Mouse (Mus musculus): Measurements from ENCODE around the gene Vcp.

Gene Vcp

DNA sequence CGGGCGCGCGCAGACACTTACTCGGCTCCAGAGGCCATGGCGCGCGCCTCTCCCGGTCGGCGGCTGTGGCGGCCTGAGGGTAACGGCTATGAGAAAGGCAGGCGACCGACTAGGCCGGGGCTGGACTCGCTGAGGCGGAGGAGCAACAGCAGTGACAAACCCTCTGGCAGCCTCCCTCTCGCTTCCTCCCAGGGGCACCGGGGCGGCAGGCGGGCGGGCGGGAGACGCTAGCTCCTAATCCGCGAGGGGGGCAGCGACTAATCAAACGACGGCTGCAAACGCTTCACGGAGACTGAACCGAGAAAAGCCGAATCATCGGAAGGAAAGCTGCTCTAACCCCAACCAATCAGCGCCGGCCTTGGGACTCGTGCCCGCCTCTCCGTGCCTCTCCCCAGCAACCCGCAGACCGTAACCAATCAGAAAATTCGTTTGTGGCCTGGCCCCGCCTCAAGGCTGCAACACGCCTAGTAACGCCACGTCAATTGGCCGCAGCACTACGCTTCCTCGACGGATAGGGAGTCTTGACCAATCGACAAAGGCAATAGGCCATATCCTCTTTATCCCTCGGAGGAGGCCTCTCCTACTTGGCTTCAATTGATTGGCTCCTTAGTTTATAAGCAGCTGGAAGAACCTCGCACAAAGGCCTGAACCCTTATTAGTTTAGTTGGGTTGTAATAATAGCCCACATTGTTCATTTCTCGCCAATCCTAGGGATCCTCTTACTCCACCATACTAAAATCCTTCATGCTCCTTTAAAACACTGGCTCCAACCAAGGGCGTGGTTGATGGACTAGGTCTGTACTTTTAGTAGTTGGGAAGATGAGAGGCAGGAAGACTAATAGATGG lies at the start of gene Vcp:
Gene Vcp, minus strand, starts transcription at position 367 of the 846 bp plus-strand sequence.
- DNase-seq (ENCODE audit: low read depth), result peak; percentile 97

DNA sequence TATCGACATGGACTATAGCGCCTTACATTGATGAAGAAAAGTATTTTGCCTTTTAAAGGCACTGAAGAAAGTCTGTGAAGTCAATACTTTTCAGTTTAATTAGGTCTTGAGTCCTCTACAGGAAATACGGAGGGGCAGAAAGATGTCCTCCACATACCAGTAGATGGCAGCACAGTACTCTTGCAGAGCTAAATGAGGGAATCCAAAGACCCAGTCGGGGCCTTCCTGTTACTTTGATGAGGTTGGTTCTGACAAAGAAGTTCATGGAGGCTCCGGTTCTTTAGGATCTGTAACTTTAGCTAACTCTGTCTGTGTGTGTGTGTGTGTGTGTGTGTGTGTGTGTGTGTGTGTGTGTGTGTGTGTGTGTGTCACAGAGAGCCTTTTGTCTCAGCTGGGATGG lies 46.9 kb upstream of the Vcp start:
- DNase-seq (ENCODE audit: low read depth), result no peak

DNA sequence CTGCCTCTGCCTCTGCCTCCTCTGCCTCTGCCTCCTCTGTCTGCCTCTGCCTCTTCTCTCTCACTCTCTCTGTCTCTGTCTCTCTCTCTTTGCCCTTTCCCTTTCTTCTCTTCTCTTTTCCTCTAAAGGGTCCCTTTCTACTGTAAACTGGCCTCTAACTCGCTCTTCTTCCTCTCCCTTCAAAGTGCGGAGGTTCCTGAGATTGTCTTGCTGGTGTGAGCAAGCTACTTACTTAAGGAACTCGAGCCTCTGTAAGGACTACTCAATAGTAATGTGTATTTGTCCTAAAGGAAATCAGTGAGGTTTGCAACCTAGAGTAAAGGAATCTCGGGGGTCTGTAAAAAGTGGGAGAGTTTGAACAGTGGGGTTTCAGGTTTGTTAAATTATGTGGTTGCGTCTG lies 46.3 kb upstream of the Vcp start:
- DNase-seq (ENCODE audit: low read depth), result no peak

DNA sequence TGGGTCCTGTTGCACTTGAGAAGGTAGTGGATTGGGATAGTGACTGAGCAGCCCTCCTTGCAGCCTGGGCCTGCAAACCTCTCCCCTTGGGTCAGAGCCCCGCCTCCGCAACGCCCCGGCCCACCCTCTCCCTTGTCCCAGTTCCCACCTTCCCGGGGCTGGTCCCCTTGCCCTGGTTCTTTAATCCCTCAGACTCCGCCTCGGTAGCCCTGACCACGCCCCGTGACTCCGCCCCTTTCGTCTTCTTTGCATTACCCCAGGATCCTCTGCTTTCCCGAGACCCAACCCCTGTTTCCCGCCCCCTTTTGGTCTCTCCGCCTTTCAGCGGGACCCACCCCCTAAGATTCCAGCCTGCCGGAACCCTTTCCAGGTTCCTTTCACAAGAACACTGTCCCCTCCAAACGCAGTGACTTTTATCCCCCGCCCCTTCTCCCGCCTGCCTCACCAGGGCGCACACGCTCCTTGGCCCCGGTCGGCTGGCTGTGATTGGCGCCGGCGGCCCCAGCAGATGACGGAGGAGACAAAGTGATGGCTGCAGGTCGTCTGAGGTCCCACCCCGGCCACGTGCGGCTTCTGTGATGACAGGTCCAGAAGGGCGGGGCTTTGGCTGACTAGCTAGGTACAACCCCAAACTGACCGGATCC lies 45.5 kb upstream of the Vcp start, which contains the start of gene Fam214b:
Gene Fam214b, minus strand, starts transcription at position 562 of the 644 bp plus-strand sequence.
- peak; percentile 93 for DNase-seq (ENCODE audit: low read depth)

DNA sequence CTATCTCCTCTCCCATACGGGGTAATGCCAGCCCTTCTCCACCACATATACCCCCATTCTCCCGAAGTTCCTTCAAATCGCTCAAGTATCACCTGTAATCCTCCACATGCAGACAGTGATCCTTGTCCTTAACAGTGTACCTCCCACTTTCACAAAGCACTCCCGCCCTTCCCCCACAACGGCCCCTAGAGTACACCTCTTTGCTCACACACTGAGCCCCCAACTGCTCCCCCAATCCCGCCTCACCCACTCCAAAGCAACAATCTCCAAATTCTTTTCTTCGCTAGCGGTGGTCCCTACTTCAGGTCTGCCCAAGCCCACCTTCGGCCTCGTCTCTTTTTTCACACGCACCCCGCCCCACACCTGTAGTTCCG lies 45.0 kb upstream of the Vcp start:
- no peak for DNase-seq (ENCODE audit: low read depth)

DNA sequence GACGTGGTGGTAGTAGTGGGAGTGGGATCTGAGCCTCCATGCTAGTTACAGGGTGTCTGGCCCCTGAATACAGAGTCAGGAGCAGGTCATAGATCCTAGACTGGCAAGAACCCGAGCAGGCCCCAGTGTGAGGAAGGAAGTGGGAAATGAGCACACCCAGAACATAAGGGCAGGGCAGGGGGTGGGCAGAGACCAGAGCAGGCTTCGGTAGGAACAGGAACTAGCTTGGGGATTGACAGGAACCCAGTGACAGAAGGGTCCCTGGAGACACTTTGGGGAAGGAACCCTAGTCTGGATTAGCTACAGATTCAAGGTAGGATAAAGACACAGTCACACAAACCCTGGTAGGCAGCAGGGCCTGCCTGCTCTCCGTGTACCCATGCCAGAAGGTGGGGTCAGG lies 44.4 kb upstream of the Vcp start:
- DNase-seq (ENCODE audit: low read depth), result no peak

DNA sequence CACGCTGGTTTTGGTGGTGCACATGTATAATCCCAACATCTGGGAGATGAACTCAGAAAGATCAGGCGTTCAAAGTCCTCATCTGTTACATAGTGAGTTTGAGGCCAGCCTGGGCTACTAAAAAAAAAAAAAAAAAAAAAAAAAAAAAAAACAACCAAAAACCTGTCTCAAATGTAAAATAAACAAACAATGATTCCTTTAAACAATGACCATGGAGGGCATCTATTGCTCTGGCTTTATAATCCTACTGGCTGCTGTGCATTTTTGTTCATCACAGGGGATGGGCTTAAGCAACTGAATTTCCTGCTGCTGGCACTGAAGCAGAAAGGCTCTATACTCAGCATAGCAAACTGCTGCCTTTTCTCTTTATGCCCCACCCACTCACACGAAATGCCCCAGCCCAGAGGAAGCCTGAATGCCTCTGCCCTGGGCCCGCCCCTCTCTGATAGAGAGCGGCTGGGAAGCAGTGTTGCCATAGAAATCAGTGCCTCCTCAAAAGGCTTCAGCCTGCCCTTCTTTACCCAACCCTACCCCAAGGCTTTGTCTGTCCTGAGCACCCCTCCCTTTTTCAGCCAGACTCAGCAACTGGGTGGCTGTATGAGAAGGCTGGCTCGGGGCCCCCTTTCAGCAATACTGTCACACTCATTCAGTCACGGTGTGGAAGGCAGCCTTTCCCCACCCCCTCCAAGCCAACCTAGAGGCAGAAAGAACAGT lies 43.5 kb upstream of the Vcp start:
- DNase-seq (ENCODE audit: low read depth), result no peak

DNA sequence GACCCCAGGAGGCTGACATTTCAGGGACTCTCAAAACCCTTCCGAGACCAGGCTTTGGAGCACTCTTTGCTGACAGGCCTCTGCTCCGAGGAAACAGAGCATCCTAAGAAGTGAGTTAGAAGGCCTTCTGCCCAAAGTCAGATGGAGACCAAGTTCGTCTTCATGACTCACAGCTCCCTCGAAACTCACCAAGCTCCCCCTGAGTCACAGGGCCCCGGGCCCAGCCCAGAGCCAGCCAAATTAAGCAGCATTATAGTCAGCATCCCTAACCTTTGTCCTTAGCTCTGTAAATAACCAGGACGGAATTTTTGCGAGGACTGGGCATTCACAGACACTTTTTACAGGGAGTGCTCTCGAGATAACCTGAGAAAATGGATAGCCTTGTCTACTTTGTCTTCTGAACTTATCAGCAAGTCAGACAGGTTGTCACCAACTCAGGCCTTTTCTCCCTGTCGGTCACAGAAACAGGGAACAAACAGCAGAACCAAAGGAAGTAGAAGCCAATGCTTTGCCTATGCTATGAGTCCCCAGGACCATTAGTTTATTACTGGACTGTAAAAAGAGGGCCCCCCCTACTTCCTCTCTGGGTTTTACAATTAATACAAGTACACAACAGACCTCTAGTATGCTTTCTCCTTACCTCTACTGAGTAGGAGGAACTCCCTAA lies 40.7 kb upstream of the Vcp start:
- no peak for DNase-seq (ENCODE audit: low read depth)

DNA sequence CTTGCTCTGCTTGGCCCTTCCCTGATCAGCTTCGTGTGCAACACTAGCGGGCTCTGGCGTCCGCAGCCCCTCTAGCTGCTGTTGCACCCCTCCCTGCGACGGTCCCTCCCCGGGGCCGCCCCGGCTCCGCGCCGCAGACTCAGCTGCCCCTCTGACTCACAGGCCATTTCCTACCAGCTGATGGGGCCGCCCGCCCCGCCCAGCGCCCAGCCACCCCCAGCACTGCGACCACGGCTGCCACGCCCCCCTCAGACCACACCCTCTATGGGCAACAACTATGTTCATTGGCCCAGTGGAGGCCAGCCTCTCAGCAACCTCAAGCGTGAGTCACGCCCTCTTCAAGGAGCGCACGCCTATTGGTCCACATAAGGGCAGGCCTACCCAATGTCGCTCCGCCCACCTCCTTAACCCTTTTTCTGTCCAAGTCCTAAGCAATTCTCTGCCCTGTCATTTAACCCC lies 39.8 kb upstream of the Vcp start:
- DNase-seq (ENCODE audit: low read depth), result peak; percentile 97

DNA sequence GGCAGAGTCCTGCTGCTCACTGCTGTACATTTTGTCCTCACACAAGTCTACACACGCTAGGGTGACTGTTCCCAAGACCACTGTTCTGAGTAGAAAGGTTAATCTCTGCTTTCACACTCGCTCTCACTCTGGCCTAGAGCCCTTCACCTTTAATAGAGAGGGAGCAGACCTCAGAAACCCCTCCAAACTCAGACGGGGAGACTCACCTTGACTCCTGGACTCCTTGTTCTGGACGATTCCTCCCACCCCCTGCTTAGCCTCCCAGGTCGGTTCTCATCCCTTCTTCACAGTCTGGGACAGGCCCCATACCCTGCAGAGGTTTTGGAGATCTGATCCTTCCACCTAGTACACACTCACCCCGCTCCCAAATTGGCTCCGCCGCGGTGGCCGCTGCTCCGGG lies 39.3 kb upstream of the Vcp start:
- no peak for DNase-seq (ENCODE audit: low read depth)

DNA sequence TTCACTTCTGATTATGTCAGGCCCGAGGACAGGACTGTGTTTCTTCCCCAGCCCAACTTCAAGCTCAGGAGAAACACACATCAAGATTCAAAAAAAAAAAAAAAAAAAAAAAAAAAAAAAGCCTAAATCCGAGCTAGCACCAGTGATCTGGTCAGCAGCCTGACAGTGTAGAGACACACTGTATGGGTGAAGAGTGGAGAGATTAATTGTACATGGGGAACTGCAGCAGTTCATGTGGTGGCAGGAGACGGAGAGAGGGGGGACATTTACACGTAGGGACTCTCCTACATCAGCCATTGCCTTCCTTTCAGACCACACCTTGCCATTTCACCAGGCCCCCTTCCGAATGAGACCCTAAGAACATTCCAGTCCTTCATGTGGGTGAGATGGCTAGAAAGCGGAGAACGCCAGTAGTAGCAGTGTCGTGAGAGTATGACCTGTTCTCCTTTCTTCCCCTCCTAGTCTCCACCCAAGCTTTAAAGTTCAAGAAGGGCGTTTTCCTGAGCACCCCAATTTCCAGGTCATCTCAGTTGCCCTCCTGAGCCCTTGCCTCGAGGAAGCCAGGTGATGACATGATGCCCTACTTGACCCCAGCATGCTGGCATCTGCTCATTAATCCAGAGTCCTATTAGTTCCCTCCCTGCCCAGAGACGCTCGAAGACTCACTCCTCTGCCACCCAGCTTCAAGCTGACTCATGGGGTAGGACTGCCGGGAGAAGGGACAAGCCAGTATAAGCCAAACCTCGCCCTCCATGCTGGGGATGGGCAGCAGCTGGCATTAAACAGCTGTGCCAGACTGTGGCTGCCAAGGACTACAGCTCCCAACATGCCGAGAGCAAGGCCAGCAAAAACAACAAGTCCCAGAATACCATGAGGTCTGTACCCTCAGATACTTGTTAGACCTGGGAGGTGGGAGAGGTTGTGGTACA lies 38.5 kb upstream of the Vcp start:
- DNase-seq (ENCODE audit: low read depth), result no peak

DNA sequence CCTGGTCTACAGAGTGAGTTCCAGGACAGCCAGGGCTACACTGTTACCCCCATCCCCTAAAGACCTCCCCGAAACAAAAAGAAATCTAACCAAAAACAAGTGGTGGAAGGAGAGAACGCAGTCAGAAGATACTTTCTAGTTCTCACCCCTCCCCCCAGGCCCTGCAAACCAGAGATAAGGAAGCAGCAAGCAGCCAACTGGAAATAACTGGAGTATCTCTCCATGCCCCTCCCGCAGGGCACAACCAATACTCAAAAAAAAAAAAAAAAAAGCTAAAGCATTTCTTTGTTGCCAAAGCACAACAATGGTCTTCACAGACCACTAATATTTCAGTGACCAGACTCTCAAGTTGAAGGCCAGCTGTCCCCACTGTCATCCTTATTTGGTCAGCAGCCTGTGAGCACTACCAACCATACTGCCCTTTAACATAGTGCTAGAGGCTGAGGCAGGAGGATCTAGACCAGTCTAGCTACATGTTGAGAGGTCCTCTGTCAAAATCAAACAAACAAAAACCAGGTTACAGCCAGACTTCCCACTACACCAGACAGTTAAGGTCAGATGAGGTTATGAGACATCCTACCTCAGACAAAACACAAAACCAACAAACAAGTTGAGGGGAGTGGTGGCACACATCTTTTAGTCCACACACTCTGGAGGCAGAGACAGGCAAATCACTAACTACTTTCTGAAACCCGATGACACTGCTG lies 37.7 kb upstream of the Vcp start:
- DNase-seq (ENCODE audit: low read depth), result no peak

DNA sequence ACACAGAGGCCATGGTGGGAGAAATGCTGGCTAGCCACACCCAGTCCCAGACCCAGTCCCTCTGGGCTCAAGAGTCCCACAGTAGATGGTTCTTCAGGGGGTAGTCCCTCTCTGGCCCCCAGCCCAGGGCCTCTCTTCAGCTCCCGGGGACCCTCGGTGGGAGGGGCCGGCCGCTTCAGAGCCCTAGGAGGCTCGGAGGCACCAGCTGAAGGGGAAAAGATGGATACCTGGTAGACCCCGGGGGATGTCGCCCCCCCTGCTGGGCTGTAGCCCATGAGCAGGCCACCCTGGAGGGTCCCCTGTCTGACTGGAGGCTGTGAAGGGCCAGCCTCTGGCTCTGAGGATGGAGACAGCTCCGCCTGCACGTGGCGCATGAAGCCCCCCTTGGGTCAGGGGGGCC lies 36.0 kb upstream of the Vcp start:
- DNase-seq (ENCODE audit: low read depth), result no peak

DNA sequence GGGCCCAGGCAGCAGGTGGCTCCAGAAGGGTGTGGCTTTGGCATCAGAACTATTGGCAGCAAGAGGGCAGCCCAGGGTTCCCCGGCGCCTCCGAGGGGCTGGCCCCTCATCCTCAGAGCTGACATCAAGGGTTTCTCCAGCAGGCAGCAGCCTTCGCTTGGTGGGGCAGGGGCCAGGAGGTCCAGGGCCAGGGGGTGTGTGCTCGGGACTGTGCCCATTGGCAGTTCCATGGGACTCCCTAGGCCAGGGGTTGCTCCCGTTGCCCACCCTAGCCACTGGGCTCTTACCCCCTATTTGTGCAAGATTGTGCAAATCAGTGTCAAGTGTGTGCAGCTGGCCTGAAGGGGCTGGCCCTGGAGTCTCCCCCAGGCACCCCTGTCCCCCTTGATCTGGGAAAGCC lies 35.5 kb upstream of the Vcp start:
- DNase-seq (ENCODE audit: low read depth), result no peak

DNA sequence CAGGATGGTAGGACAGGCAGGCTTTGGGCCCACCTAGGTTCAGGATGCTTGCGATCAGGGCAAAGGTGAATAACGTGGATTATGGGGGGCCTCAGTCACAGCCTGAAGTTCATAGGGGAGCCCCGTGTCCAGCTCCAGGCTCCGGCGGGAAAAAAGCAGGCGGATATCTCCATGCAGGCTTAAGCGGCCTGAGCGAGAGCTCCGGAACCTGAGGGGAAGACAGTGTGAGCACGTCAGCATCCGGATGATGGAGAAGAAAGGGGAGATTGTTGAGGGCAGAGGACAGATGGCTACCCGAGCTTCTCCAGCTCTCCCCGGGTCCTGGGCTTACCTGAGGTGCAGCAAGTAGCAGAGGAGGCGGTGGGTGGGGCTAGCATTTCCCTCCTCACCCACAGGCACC lies 33.2 kb upstream of the Vcp start:
- no peak for DNase-seq (ENCODE audit: low read depth)

DNA sequence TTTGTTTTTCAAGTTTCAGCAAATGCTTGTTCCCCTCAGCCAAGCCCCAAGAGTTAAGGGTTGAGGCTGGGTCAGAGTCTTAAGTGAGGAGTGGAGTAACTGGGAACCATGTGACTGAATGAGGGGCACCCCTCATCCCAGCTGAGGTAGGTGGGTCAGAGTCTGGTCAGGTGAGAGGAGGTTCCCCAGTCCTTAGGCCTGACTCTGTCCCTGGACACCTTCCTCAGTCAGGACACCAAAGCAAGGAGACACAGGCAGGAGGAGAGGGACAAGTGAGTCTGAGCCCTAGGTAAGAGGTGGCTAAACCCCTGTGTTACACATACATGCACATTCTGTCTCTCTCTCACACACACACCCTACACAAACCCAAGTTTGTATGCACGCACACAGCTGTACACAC lies 32.2 kb upstream of the Vcp start:
- no peak for DNase-seq (ENCODE audit: low read depth)

DNA sequence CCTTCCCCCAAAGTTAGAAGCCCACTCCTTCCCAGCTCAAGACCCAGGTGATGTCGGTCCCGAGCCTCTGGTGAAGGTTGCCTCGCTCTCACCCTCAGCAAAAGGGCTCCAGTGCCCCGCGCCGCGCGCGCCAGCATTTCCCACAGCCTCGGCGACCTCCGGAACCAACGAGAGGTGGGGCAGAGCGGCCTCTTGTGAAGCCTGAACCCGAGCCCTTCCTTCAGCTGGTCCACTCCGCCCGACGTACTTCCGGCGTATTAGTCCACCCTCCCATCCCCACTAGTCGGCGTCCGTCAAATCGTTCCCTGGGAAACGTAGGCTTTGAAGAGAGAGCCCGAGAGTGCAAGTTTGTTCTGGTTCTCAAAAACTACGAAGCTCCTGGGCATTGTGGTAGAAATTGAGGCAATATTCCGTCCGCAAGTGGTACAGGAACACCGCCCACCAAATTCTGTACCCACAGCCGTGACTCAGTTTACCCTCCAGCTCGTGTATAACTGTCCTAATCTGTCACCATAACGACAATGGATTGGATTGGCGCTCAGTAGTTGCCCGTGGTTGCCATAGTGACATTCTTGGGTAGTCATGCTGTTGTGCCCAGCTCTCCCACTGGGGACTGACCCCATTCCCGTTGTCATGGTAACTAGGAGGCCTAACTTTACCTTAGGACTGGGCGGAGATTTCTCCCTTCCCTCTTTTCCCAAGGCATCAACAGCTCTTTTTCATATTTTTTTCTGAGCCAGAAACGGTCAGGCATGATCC lies 31.1 kb upstream of the Vcp start, which contains the start of gene Stoml2:
Gene Stoml2, minus strand, starts transcription at position 474 of the 759 bp plus-strand sequence.
- peak; percentile 88 for DNase-seq (ENCODE audit: low read depth)

DNA sequence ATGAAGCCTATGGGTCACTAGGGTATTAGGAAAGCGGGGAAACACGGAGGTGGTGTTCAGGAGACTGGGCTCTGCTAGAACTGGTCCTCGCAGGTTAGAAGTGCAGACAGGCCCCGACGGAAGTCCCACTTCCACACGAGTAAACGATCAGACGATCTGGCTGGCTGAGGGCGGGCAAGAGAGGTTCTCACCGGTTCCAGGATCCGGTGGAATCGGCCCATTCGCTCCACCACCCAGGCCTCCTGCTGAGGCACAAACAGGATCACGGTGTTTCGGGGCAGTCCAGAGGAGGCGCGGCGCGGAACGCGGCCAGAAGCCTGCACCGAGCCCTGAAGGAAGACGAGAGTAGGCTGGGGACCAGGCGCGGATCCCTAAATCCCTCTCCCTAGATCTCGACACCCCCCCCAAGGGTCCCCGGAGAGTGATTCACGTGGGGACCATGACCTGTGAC lies 30.5 kb upstream of the Vcp start:
- no peak for DNase-seq (ENCODE audit: low read depth)

DNA sequence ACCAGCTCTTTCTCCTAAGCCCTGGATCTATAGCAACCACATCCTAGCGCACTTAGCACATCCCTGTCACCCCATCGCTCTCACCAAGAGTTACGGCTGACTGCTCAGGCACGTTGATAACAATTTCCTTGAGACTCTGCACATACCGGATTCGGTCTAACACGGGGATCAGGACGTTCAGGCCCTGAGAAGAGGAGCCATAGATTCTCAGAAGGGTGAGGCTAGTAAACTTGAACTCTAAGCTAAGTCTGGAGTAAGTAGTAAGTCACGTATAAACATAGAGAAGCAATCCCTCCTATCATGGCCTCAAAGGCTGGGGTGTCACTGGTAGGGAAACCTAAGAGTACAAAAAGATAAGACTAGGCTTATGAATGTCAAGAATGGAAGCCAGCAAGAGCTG lies 30.0 kb upstream of the Vcp start:
- DNase-seq (ENCODE audit: low read depth), result no peak

DNA sequence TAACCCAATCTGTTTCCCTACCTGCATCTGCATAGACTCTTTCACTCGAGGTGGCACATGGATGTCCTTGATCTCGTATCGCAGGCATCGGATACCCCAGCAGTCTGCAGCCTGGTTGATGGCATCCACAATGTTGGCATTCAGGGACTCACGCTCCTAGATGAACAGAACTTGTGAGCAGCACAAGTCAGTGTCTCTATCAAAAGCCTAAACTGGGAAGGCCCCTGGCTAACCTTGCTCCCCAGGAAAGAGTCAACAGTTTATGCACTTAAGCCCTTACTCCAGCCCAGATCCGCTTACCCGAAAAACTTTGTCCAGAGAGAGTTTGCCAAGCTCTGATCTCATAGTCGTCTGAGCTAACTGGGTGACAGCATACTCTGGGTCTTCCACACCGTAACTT lies 29.4 kb upstream of the Vcp start:
- DNase-seq (ENCODE audit: low read depth), result no peak

Measured in c-Kit-positive CD71-negative TER-119-negative erythroid progenitor cells, embryonic 14.5 days (primary cell).